Mouse (Mus musculus) layer of hippocampus, adult 11-12 months (tissue): Measurements from ENCODE around the gene Sox8.

Experiments
- DNase-seq: peaks from one replicate; pipeline ENCODE4 v3.0.0; 2022; ENCODE audit warnings: low spot score

Sox8 gene

GRCm38 (mm10) chr17:25570648-25571452 is at the start of gene Sox8:
Gene Sox8, minus strand, starts transcription at chr17:25570686.
- DNase-seq, result peak; percentile 95

DNA sequence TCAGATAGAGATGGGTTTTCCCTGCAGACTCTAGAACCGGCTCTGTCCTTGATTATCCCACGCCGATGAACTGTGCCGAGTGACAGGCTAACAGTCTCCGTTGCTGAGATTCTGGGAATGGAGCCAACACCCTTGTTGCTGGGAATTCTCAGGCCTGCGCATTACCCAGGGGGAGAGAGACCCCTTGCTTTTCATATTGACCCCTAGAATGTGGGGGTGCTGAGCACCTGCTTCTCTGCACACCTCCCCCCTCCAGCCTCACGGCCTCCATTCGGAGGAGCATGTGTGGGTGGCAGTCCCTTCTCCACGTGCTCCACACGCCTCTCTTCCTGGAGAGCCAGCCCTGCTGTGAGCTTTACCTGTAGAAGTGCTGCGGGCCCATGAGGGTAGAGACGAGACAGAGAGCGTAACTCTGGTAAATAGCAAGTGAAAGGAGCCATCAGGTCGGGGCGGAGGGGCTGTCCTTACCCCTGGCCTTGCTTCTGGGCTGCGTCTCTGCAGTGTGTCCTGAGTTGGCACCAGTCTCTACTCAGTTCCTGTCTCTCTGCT is 48.1 kb upstream of the Sox8 start:
- peak; percentile 66 for DNase-seq

GRCm38 (mm10) chr17:25614723-25615510 is 44.4 kb upstream of the Sox8 start:
- no peak for DNase-seq

DNA sequence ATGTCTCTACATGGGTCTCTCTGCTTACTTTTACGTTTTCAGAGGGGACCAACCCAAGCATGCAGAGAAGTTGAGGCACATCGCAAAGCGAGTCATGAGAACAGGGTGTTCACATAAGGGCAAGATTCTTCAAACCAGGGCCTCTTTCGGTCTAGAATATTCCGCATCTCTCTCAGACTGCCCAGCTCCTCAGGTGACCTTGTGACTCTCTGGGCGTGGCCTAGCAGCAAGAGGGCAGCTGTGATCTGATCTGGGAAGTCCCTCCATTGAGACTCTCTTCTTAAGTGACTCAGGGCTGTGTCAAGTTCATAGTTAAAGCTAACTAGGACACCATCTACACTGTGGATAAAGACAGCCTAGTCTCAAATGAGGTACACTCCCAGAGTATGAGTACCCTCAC is 42.8 kb upstream of the Sox8 start:
- DNase-seq, result no peak

- DNase-seq, result no peak
Observed at GRCm38 (mm10) chr17:25612537-25612936, 42.1 kb upstream of the Sox8 start.

GRCm38 (mm10) chr17:25610151-25610550 is 39.7 kb upstream of the Sox8 start:
- DNase-seq, result peak; percentile 54

- no peak for DNase-seq
Observed at GRCm38 (mm10) chr17:25609506-25609828, 39.0 kb upstream of the Sox8 start.

DNA sequence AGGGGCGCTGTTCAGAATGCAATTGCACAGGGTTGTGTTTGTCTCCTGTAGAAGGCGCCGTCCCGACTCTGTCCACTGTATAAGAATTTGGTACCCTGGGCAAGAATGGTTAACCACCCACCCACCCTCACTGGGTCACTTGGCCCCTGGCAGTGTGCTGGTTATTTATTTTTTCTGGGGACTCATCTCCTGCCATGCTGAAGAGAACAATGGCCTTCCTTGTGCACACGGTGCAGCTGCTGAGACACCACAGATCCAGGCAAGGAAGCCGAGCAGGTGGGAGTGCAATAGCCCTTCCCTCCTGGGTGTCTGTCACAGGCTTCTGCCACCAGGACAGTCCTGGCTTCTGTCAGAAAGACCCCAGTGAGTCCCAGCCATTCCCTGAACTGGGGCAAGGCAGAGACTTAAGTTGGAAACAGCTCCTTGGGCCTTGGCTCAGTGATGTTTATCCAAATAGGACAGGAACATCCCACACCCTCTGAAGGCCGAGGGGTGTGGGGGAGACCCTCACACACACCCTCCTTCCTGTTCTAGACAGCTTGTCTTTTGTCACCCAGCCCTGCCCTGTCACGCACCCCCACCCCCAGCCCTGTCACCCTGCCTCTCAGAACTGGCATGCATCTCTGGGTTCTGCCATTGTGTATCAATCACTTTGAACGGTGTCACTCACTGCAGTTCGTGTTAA is 38.5 kb upstream of the Sox8 start:
- DNase-seq, result no peak

- DNase-seq, result no peak
Observed at GRCm38 (mm10) chr17:25608137-25608785, 37.8 kb upstream of the Sox8 start.

DNA sequence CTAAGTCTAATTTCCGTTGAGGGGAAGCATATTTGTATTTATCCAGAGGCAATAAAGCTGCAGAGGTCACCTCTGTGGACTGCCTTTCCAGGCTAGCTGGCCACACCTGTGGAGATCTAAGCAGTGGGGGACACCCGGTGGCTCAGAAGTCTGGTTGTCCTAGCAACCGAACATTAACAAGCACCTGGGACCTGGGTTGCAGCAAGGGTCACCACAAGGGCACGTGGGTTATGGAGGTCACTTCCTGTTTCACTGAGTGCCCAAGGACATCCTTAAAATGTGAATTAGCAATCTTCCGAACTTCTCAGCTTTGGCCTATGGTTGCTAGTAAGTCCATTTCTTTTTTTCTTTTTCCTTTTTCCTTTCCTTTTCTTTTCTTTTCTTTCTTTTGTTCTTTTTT is 33.7 kb upstream of the Sox8 start:
- DNase-seq, result no peak

- no peak for DNase-seq
Observed at GRCm38 (mm10) chr17:25602366-25602765, 31.9 kb upstream of the Sox8 start.

DNA sequence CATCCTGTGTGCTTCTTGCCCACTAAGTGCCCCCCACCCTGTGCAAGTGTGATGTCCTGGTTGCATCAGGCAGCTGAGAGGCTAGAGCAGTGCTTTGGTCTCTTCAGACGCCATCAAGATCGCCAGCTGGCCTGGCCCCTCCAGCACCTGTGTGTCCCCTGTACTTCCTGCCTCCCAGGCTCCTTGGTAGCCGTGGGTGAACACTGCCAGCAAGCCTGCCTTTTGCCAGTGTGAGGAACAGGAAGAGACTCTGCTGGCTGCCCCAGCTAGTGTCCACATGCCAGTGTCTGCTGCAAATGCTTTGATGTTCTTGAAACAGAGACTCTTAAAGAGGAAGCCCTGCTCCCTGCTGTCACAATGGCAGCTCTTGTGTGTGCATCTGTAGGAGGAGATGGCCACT is 27.1 kb upstream of the Sox8 start:
- DNase-seq, result no peak

GRCm38 (mm10) chr17:25595495-25595894 is 25.0 kb upstream of the Sox8 start:
- no peak for DNase-seq

DNA sequence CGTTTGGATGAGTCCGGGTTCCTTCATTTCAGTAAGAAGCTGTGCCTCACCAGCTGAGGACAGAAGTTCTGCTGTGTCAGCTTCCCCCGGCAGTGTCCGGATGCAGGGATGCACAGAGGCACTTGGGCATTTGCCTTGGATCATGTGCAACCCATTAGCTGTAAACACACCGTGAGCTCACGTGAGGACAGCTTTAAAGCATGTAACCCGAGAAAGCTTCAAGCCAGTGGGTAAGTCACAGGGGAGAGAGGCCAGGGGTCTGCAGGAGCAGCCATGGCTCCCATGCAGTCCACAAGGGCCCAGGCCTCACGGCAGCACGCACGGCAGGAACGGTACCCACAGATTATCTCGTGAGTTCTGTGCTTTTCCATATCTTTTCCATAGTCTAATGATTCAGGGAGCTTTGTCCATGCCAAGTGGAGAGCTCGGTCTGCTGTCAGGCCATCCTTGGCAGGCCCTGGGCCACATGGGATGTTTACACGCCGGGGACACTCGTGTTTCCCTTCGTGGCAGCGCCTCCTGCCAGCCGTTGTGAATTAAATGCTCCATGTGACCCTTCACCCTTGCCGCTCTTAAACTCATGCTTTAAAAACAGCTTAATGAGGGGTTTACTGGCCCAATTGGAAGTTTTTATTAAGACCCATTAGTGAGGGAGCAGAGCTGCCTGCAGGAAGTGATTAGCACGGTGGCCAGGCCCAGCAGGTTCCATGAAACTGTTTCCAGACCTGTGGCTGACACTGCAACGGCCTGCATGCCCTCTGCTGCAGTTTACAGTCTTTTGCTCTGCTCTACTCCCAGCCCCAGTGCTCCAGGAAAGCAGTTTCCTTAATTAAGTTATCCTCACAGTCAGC is 23.1 kb upstream of the Sox8 start:
- no peak for DNase-seq

- DNase-seq, result no peak
Observed at GRCm38 (mm10) chr17:25592336-25592735, 21.9 kb upstream of the Sox8 start.

DNA sequence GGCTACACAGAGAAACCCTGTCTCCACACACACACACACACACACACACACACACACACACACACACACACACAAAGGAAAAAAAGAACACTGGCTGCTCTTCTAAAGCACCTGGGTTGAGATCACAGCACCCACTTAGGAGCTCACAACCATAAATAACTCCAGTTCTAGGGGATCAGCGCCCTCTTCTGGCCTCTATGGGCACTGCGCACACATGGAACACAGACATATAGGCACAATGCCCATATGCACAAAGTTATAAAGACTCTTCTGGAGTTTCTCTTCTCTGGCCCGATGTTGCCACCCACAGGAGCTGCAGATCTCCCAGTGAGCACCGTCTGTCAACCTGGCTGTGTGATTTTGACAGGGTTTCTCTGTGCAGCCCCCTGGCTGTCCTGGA is 20.5 kb upstream of the Sox8 start:
- no peak for DNase-seq

- no peak for DNase-seq
Observed at GRCm38 (mm10) chr17:25590068-25590467, 19.6 kb upstream of the Sox8 start.

DNA sequence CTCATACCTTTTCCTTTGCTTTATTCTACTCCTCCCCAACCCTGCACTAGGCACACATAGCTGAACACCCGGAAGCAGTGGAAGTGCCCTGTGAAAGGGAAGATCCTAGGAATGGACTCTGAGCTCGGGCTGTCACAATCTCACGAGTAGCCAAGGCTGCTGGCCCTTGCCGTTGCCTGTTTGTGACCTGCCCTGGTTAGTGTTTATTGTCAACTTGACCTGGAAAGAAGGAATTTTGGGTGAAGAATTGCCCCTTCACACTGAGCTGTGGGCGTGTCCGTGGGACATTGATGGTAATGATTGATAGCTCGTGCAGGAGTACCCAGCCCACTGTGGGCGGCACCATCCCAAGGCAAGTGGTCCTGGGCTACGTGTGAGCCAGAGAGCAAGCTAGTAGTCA is 14.2 kb upstream of the Sox8 start:
- DNase-seq, result no peak

- DNase-seq, result no peak
Observed at GRCm38 (mm10) chr17:25583858-25584257, 13.4 kb upstream of the Sox8 start.

- no peak for DNase-seq
Observed at GRCm38 (mm10) chr17:25583099-25583498, 12.6 kb upstream of the Sox8 start.

GRCm38 (mm10) chr17:25582076-25582475 is 11.6 kb upstream of the Sox8 start:
- no peak for DNase-seq
